Comparison of ENCODE assay signal across 32 mouse cellular contexts in the genomic region with DNA sequence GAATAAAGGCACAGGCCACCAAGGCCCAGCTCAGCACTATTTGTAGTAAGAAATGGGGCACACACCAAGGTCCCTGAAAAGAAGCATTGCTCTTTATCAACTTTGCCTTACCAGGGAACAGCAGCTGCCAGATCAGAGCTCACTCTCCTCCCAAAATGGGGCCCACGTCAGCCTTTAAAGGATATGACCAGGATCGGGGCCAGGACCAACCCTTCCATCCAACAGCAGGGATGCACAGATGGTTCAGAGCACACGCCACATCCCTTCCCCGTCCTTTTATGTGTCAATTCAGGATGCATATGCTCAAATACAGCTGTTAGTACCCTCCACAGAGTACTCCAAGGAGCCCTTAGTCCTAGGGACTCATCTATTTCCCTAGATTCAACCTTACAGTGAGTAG. TPM values are rescaled to one million over a fixed set of nuclear protein-coding genes. Genes with fewer than 3 reads are reported as not detected.
DNase-seq lines count a peak whose midpoint lies in the region; ATAC-seq and TF ChIP-seq lines count a peak whose summit lies in the region.
"Had no signal": no experiment of that assay in that cellular context is flagged by ENCODE, and none has a peak within 500 bp of the region (broad histone marks: within the 10 kb centered on the region; RNA-seq: fewer than 3 reads in every experiment).

No protein-coding gene starts in this region.

- DNase-seq in cerebellum, adult 11-12 months, result peak; percentile 34
- no peak for DNase-seq in forebrain, postnatal 0 days
- DNase-seq in layer of hippocampus, adult 9-11 months, result peak; percentile 62
- DNase-seq in layer of hippocampus, adult 11-12 months (ENCODE audit: low spot score), result no peak
- DNase-seq in right cerebral cortex, adult 18-20 months, result peak; percentile 56
- no peak for DNase-seq in right cerebral cortex, postnatal 10 days (ENCODE audit: low spot score in 2 of 2)
- DNase-seq: adrenal gland, adult 2 months; adrenal gland, postnatal 36 days; cerebellum, postnatal 14 days; gastrocnemius, postnatal 25 days; heart, adult 11 months; heart, postnatal 36 days; kidney, adult 18-20 months; kidney, postnatal 25 days; liver, postnatal 0 days; lung, postnatal 36 days; midbrain, embryonic 14.5 days; thymus, postnatal 4 days had no signal

- ATAC-seq in cerebellum, adult (ENCODE audit: insufficient number of reproducible peaks, low FRiP score, low TSS enrichment), result no peak
- ATAC-seq in forebrain, embryonic 15.5 days (replicated peaks), result no peak
- no peak for ATAC-seq in forebrain, postnatal 0 days
- ATAC-seq: activated CD4-positive, CD25-positive, alpha-beta regulatory T cell, adult 4 months; liver, embryonic 12.5 days; liver, postnatal 0 days had no signal

- peaks cover 48% of the 10 kb centered on the region for H3K4me1 ChIP-seq in forebrain, embryonic 15.5 days
- H3K4me1 ChIP-seq in forebrain, postnatal 0 days (ENCODE audit: insufficient read depth), result peaks cover 29% of the 10 kb centered on the region
- H3K4me1 ChIP-seq: liver, embryonic 12.5 days; megakaryocyte, embryonic 14.5 days had no signal

- H3K36me3 ChIP-seq in forebrain, embryonic 15.5 days, result no peaks in the 10 kb centered on the region
- H3K36me3 ChIP-seq in forebrain, postnatal 0 days (ENCODE audit: insufficient read depth), result no peaks in the 10 kb centered on the region
- H3K36me3 ChIP-seq: embryonic facial prominence, embryonic 10.5 days; embryonic facial prominence, embryonic 15.5 days; heart, embryonic 10.5 days; hindbrain, embryonic 13.5 days; kidney, embryonic 15.5 days; liver, embryonic 12.5 days had no signal

- H3K4me3 ChIP-seq in forebrain, embryonic 15.5 days, result no peak overlapping the region
- no peak overlapping the region for H3K4me3 ChIP-seq in forebrain, postnatal 0 days (ENCODE audit: low read depth, low read length)
- H3K4me3 ChIP-seq: embryonic facial prominence, embryonic 10.5 days; embryonic facial prominence, embryonic 15.5 days; heart, embryonic 10.5 days; hindbrain, embryonic 13.5 days; kidney, embryonic 15.5 days; liver, embryonic 12.5 days; megakaryocyte, embryonic 14.5 days had no signal

- no peak overlapping the region for H3K4me2 ChIP-seq in forebrain, embryonic 15.5 days (replicated peaks)
- H3K4me2 ChIP-seq in forebrain, postnatal 0 days (ENCODE audit: low read depth), result no peak overlapping the region
- H3K4me2 ChIP-seq: embryonic facial prominence, embryonic 15.5 days; kidney, embryonic 15.5 days; liver, embryonic 12.5 days had no signal

- no peaks in the 10 kb centered on the region for H3K9me3 ChIP-seq in forebrain, embryonic 15.5 days
- no peaks in the 10 kb centered on the region for H3K9me3 ChIP-seq in forebrain, postnatal 0 days (ENCODE audit: low read length)
- H3K9me3 ChIP-seq: embryonic facial prominence, embryonic 10.5 days; embryonic facial prominence, embryonic 15.5 days; heart, embryonic 10.5 days; hindbrain, embryonic 13.5 days; kidney, embryonic 15.5 days; liver, embryonic 12.5 days; megakaryocyte, embryonic 14.5 days had no signal

- no peak overlapping the region for H3K9ac ChIP-seq in forebrain, embryonic 15.5 days (replicated peaks)
- no peak overlapping the region for H3K9ac ChIP-seq in forebrain, postnatal 0 days
- H3K9ac ChIP-seq: embryonic facial prominence, embryonic 15.5 days; hindbrain, embryonic 13.5 days; kidney, embryonic 15.5 days; liver, embryonic 12.5 days; liver, postnatal 0 days had no signal

- H3K27me3 ChIP-seq in forebrain, embryonic 15.5 days, result no peaks in the 10 kb centered on the region
- no peaks in the 10 kb centered on the region for H3K27me3 ChIP-seq in forebrain, postnatal 0 days (ENCODE audit: insufficient read depth, low read length)

- peak overlapping the region; percentile 3; the same call in 1 of the 2 replicates for H3K27ac ChIP-seq in forebrain, embryonic 15.5 days (replicated peaks)
- H3K27ac ChIP-seq in forebrain, postnatal 0 days (ENCODE audit: low read depth, low read length), result no peak overlapping the region
- H3K27ac ChIP-seq: embryonic facial prominence, embryonic 10.5 days; embryonic facial prominence, embryonic 15.5 days; heart, embryonic 10.5 days; hindbrain, embryonic 13.5 days; kidney, embryonic 15.5 days; liver, embryonic 12.5 days had no signal

- 69% methylated on average over 4 of the region's 4 CpGs for WGBS in forebrain, embryonic 15.5 days
- 46% methylated on average over 4 of the region's 4 CpGs for WGBS in forebrain, postnatal 0 days

- TF ChIP-seq CTCF in forebrain, postnatal 0 days (IDR thresholded peaks at IDR 0.05; ENCODE audit: low read depth), result no peak

RNA-seq across cellular contexts. Expression of gene Kcnq2, which starts 4.9 kb away (rescaled TPM):
- 45.2 and 46.7 TPM in 2 replicates for polyA plus RNA-seq in forebrain, embryonic 15.5 days (2015; fragmentation: Nextera tagmentation; extraction: Ambion mirVana)
- 113 and 134 TPM in 2 replicates for total RNA-seq in forebrain, postnatal 0 days (2014; rRNA removed)
- 24.7 and 31.7 TPM in 2 replicates for polyA plus RNA-seq in forebrain, postnatal 0 days (2015; fragmentation: Nextera tagmentation; extraction: Ambion mirVana)
- total RNA-seq: gastrocnemius, postnatal 25 days; heart, postnatal 36 days; monocyte, adult 5-6 weeks had no signal
- polyA plus RNA-seq: activated CD4-positive, CD25-positive, alpha-beta regulatory T cell, adult 4 months; C2C12; liver, postnatal 0 days had no signal

RNA-seq across cellular contexts. Expression of gene Eef1a2, which starts 26.6 kb away (rescaled TPM):
- polyA plus RNA-seq in forebrain, embryonic 15.5 days (2015; fragmentation: Nextera tagmentation; extraction: Ambion mirVana), result 5.8 and 6.3 TPM in 2 replicates
- total RNA-seq in forebrain, postnatal 0 days (2014; rRNA removed), result 215 and 218 TPM in 2 replicates
- polyA plus RNA-seq in forebrain, postnatal 0 days (2015; fragmentation: Nextera tagmentation; extraction: Ambion mirVana), result 12.8 and 17.5 TPM in 2 replicates
- total RNA-seq: CH12.LX; monocyte, adult 5-6 weeks had no signal
- polyA plus RNA-seq: activated CD4-positive, CD25-positive, alpha-beta regulatory T cell, adult 4 months; liver, embryonic 12.5 days; liver, postnatal 0 days; thymus, postnatal 0 days had no signal

RNA-seq across cellular contexts. Expression of gene Ppdpf, which starts 56.8 kb away (rescaled TPM):
- 512 and 520 TPM in 2 replicates for polyA plus RNA-seq in forebrain, embryonic 15.5 days (2015; fragmentation: Nextera tagmentation; extraction: Ambion mirVana)
- 239 and 264 TPM in 2 replicates for total RNA-seq in forebrain, postnatal 0 days (2014; rRNA removed)
- polyA plus RNA-seq in forebrain, postnatal 0 days (2015; fragmentation: Nextera tagmentation; extraction: Ambion mirVana), result 402 and 447 TPM in 2 replicates

Comparison
In these comparisons a context has a peak if more than half of its experiments do, and no peak if none do; other contexts are left out.
1. DNase-seq: peak in cerebellum, adult 11-12 months (single experiment), layer of hippocampus, adult 9-11 months (single experiment) and right cerebral cortex, adult 18-20 months (single experiment); none in forebrain, postnatal 0 days (single experiment), layer of hippocampus, adult 11-12 months (single experiment) and right cerebral cortex, postnatal 10 days (0 of 2).